Mouse (Mus musculus): ENCODE results near the gene Susd1. TPM values are rescaled to one million over a fixed set of nuclear protein-coding genes. Genes with fewer than 3 reads are reported as not detected.
"Not testable (repeated sequence)": the region's sequence is repeated elsewhere in the genome, so short reads cannot be mapped to it uniquely, and the experiment has no call there.

The Susd1 gene
- total RNA-seq, 2 experiments from 2014 or later: 7.1 to 7.5 TPM

DNA sequence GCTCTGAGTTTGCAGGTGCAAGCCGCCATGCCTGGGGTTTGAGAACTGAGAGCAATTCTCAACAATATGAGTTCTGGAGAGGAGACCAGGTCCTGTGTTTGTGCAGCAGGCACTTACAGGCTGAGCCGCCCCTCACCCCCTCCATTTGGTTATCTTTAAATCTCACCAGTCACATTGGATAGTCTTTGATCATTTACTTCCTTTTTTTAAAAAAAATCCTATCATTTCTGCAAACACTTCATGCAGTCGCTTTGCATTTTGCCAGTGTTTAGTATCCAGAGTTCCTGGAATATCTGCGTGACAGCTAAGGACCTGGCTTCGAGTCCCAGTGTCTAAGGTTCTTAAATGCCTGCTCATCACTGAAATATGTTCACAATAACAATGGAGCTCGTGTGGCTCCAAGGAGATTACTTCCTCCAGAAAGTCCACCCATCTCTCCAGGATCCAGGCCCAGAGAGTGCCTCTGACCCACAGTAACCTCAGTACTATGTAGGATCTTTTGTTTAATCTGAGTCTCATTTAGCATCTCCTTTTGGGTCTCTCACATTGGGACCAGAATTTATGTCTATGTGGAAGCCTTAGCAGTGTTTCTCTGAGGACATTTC lies 147.4 kb downstream of the Susd1 start:
- DNase-seq (ENCODE audit: extremely low spot score in 1 of 2, low spot score in 2 of 2): no peak
- Histone ChIP-seq H3K4me3 (no peak overlapping the region), H3K27ac (no peak overlapping the region)
- TF ChIP-seq CTCF (IDR thresholded peaks at IDR 0.05): no peak
- intact Hi-C loops (cut with DNase I): no loop called here

DNA sequence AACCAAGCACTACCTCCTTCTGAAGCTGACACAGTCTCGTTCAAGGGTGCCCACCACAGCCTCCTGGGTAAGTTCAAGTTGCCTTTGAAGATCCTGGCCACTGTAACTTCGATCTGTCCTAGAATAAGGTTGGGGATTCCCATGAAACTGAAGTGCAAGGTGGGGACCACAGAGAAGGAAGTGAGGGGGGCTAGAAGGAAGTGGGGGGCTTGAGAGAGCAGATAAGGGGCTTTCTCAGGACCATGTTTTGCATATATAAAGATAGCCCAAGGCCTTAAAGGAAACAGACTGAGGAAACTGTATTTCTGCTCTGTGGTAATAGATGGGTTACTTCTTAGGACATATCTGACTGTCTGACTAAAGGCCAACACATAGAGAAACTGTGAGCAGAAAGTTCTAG lies 151.3 kb downstream of the Susd1 start:
- no peak for DNase-seq (ENCODE audit: extremely low spot score in 1 of 2, low spot score in 2 of 2)
- TF ChIP-seq CTCF (IDR thresholded peaks at IDR 0.05): no peak
- Histone ChIP-seq H3K27ac (no peak overlapping the region), H3K4me3 (no peak overlapping the region)
- intact Hi-C loops (cut with DNase I): no loop called here

DNA sequence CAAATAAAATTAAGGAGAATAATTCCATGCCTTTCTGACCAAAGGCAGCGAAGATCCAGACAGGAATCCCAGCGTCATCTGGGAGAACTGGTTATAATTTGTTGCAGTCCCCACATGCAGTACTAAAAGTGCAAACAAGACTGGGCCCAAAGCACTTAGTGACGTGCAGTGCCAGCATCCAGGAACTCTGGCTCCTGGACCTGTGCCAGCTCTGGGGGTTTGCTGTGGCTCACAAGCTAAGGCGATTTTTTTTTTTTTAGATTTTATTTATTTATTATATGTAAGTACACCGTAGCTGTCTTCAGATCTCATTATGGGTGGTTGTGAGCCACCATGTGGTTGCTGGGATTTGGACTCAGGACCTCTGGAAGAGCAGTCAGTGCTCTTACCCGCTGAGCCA lies 152.1 kb downstream of the Susd1 start:
- H3K27ac ChIP-seq; DNase-seq (ENCODE audit: extremely low spot score in 1 of 2, low spot score in 2 of 2); H3K4me3 ChIP-seq; intact Hi-C loops (cut with DNase I): not testable (repeated sequence)

DNA sequence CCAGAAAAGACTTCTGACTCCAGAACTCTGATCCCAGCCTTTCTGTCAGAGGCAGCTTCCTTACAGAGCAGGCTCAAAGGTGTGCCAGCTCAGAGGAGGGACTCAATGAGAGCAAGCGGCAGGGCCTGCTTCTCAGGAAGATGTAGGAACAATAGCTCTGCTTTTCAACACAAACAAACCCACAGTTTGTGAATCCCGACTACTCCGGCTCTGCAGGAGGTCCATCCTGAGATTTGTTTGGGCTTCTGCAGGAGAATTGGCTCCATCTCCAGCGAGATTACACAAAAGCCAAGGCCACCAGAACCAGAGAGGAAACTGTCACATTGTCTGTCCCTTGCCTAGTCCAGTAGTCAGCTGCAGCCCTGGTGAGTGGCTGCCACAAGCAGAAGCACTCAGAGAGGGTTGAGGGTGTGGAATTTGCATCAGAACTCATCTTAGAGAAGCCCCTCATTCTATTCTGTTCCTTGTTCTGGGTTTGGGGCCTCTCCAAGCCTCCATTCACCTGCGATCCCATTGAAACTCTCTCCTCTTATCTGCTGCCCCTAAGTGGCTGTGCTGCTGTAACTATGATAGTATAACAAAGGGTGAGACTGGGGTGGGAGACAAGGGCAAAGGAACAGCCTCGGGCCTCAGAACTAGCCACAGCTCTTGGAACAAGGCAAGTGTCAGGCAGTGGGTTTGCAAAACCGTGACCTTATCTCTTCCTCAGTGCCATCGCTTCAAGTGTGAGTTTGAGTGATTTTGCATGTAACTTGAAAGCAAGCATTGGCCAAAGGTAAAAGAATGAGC lies 155.5 kb downstream of the Susd1 start:
- H3K4me3 ChIP-seq: no peak overlapping the region
- no peak for TF ChIP-seq CTCF (IDR thresholded peaks at IDR 0.05)
- no peak overlapping the region for H3K27ac ChIP-seq
- no peak for DNase-seq (ENCODE audit: extremely low spot score in 1 of 2, low spot score in 2 of 2)
- intact Hi-C loops (cut with DNase I): no loop called here

DNA sequence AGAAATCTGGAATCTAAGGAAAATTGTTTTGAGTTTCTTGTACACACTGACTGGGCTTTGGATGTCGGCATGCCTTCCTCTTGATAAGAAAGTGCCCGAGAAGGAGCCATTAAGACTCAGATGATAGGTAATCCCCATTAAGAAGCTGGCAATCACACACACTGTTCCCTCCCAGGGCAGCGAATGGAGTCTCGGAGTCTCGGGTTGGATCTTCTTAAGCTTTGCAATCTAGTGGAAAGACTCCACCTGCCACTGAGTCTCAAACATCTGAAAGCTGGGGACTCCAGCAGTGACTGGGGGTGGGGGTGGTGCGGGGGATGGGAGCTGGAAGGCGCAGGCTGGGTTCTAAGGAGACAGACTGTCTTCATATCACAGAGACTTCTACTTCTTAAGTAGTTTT lies 156.3 kb downstream of the Susd1 start:
- no peak for DNase-seq (ENCODE audit: extremely low spot score in 1 of 2, low spot score in 2 of 2)
- H3K27ac ChIP-seq: no peak overlapping the region
- no peak overlapping the region for H3K4me3 ChIP-seq
- intact Hi-C loops (cut with DNase I): no loop called here
- no peak for TF ChIP-seq CTCF (IDR thresholded peaks at IDR 0.05)

DNA sequence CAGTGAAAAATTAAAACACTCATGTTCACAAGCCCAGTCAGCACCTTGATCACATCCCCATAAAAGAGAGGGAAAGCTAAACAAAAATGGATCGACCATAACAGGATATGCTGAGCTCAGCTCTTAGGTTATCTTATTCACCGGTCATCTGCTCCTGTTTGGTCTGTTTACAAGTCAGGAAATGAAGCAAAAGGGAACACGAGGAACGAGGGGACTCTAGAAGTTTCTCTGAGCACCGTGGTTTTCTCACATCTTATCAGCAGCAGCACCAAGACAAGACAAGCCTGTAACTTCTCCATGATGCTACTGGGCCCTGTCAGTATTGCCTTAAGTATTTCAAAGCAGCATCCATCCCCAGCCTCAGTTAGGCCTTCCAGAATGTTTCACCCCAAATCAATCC lies 157.6 kb downstream of the Susd1 start:
- no peak for TF ChIP-seq CTCF (IDR thresholded peaks at IDR 0.05)
- intact Hi-C loops (cut with DNase I): no loop called here
- Histone ChIP-seq H3K4me3 (no peak overlapping the region), H3K27ac (no peak overlapping the region)
- no peak for DNase-seq (ENCODE audit: extremely low spot score in 1 of 2, low spot score in 2 of 2)

DNA sequence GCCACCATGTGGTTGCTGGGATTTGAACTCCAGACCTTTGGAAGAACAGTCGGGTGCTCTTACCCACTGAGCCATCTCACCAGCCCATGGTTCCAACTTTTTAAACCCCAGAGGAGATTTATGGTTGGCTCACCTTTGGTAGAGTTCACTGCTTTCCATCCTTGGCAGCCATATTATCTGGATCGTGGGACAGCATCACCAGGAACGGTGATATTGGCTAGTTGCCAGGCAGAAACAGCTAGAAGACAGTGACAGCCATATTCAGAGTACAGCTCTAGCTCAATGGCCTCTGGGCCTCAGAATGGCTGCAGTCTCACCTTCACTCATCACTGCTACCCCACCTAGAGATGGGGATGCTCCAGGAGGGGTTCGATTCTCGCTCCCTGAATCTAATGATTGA lies 159.3 kb downstream of the Susd1 start:
- H3K4me3 ChIP-seq: no peak overlapping the region
- no peak for DNase-seq (ENCODE audit: extremely low spot score in 1 of 2, low spot score in 2 of 2)
- intact Hi-C loops (cut with DNase I): no loop called here

DNA sequence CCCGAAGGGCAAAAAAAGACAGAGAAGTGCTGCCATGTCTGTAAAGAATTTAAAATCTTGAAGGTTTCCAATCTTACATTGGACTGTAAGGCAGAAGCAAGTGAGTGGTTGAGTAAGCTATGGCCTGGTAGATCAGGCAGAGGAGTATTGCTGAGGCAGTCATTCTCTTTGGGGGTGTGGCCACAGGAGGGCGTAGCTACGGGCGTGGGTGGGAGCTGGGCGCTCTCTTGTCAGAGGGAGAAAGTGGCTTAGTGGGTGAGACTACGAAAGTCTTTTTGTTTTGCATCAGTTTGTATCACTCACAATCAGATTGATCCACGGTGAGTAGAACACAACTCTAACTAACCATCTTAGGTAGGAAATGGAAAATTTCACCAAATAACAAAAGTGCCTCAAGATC lies 160.0 kb downstream of the Susd1 start:
- TF ChIP-seq CTCF (IDR thresholded peaks at IDR 0.05): no peak
- DNase-seq (ENCODE audit: extremely low spot score in 1 of 2, low spot score in 2 of 2): no peak
- no peak overlapping the region for H3K27ac ChIP-seq
- H3K4me3 ChIP-seq: no peak overlapping the region
- intact Hi-C loops (cut with DNase I): no loop called here

More for the DNA sequence above, 159.3 kb downstream of the Susd1 start:
- no peak overlapping the region for H3K27ac ChIP-seq
- TF ChIP-seq CTCF (IDR thresholded peaks at IDR 0.05): no peak

DNA sequence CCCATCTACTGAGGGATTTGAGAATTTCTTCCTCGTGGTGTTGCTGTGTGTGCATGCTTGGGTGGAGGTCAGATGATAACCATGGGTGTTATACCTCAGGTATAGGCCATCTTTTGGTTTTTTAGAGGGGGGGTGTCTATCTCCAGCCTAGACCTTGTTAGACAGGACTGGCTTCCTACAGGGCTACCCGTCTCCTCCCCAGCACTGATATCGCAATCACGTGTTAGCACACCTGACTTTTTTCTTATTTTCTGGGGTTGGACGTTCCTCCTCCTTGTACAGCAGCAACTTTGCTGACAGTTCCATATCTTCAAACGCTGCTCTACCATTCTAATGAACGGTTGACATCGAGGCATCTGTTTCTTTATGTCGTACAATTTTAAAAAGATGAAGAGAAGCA lies 160.5 kb downstream of the Susd1 start:
- H3K27ac ChIP-seq: no peak overlapping the region
- TF ChIP-seq CTCF (IDR thresholded peaks at IDR 0.05): no peak
- DNase-seq (ENCODE audit: extremely low spot score in 1 of 2, low spot score in 2 of 2): no peak
- intact Hi-C loops (cut with DNase I): no loop called here
- no peak overlapping the region for H3K4me3 ChIP-seq

DNA sequence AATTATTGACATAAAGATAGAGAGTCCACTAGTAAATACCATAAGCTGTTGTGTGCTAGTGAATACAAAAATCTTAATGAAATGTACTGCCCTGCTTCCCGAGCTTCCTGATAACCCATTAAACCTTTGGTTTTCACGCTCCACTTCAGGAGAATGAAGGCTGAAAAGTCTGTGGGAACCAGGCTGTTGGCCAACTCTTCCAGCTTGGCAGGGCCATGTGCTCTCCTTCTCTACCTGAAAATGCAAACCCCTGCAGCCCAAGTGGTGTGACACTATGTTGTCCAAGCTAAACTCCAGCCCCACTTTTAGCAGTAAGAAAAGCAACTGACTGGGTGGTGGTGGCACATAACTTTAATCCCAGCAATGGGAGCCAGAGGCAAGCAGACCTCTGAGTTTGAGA lies 162.5 kb downstream of the Susd1 start:
- H3K4me3 ChIP-seq: no peak overlapping the region
- H3K27ac ChIP-seq: no peak overlapping the region
- no peak for DNase-seq (ENCODE audit: extremely low spot score in 1 of 2, low spot score in 2 of 2)
- no peak for TF ChIP-seq CTCF (IDR thresholded peaks at IDR 0.05)
- intact Hi-C loops (cut with DNase I): no loop called here

DNA sequence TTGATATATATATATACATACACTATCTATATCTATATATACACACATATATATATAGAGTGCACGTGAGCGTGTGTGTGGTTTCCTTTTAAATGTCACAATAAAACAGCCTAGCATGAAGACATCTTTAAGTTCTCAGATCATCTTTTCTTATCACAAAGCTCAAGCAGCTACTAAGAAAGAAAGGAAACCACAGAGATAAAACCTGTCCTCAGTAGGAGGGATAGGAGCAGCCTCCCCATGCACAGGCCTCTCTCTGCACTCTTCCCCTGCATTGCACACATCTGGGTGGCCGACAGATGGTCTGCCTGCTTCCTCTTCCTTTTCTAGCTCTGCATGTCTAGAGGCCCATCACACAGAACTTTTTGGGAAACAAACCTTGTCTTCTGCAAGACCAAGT lies 162.9 kb downstream of the Susd1 start:
- no peak for DNase-seq (ENCODE audit: extremely low spot score in 1 of 2, low spot score in 2 of 2)
- H3K4me3 ChIP-seq: no peak overlapping the region
- intact Hi-C loops (cut with DNase I): no loop called here
- TF ChIP-seq CTCF (IDR thresholded peaks at IDR 0.05): no peak
- H3K27ac ChIP-seq: no peak overlapping the region

DNA sequence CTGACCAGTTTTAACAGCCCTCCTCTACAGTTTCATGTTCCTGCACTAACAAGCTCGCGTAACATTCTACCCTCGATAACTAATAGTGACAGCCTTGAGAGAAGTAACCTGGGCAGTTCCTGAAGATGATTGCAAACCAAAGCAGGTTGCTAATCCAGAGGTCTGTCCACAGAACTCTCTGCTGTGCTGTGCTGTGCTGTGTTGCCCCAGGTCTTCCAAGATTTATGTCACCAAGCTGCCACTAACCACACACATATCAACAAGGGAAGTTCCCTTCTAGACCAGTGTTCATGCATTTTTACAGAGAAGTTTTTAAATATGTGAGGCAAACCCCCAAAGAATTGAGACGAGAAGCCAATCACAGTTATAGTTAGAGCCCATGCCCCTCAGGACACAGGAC lies 164.3 kb downstream of the Susd1 start:
- no peak overlapping the region for H3K4me3 ChIP-seq
- H3K27ac ChIP-seq: no peak overlapping the region
- intact Hi-C loops (cut with DNase I): no loop called here
- DNase-seq (ENCODE audit: extremely low spot score in 1 of 2, low spot score in 2 of 2): no peak
- TF ChIP-seq CTCF (IDR thresholded peaks at IDR 0.05): no peak

DNA sequence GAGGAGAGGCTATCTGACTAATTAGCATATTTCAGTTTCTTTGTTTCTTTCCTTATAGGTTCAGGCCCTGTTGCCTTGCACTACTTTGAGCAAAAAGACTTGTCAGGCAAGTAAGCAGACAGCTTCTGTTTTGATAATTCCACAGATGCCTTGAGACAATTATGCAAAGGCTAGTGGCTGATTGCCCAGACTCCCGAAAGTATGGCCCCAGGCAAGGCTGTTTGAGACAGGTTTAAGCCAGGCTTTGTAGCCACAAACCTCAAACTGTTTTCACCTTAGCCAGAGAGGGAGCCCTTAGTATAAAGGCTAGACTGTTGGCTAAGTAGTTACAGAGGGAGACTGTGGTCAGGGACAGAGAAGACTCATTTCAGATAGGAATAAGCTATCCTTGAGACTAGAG lies 165.1 kb downstream of the Susd1 start:
- H3K27ac ChIP-seq: no peak overlapping the region
- no peak for TF ChIP-seq CTCF (IDR thresholded peaks at IDR 0.05)
- intact Hi-C loops (cut with DNase I): no loop called here
- no peak overlapping the region for H3K4me3 ChIP-seq
- DNase-seq (ENCODE audit: extremely low spot score in 1 of 2, low spot score in 2 of 2): no peak
